Mouse (Mus musculus) ZHBTc4 (cell line): Measurements from ENCODE around the gene Sox8.

Source experiments
- DNase-seq: peaks from one replicate; pipeline ENCODE4 v3.0.0-alpha.2; 2011; ENCODE audit warnings: low read depth, low spot score

Gene Sox8

GRCm38 (mm10) chr17:25570648-25571452, at the start of gene Sox8:
Gene Sox8 (minus strand): TSS chr17:25570686.
- DNase-seq = peak; percentile 97

DNA sequence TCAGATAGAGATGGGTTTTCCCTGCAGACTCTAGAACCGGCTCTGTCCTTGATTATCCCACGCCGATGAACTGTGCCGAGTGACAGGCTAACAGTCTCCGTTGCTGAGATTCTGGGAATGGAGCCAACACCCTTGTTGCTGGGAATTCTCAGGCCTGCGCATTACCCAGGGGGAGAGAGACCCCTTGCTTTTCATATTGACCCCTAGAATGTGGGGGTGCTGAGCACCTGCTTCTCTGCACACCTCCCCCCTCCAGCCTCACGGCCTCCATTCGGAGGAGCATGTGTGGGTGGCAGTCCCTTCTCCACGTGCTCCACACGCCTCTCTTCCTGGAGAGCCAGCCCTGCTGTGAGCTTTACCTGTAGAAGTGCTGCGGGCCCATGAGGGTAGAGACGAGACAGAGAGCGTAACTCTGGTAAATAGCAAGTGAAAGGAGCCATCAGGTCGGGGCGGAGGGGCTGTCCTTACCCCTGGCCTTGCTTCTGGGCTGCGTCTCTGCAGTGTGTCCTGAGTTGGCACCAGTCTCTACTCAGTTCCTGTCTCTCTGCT, 48.1 kb upstream of the Sox8 start:
- DNase-seq = peak; percentile 18

DNA sequence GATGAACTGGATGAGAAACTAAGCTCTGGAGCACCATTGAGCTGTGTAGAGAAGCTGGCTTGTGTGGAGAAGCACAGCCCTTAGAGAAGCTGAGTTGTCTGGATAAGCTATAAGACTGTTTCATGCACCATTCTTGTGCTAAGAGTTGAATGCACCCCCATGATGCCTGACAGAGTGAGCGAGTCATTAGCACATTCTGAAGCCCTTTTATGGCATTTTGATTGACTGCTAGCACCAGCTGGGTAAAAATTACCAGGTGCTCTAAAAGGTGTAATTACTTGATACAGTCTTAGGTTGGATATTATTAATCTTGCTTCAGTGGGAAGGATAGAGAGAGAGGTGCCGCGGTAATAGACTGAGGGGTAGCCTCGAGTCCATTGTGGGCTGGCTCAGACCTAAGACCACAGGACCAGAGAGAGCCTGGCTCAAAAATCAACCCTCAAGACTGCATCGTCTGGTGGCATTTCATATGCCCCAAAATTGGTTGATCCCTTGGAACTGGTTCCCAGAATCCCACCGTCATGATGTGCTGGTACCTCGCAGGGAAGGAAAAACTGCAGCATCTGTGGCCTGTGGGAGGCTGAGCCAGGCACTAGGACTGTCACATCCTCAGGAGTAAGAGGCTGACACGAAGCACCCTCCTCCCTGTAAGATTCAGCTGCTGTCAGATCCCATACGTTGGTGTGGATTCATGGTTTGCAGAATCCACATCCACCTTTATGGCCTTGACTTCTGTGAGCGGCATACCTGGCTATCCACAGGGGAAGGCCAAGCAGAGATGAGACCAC, 44.4 kb upstream of the Sox8 start:
- no peak for DNase-seq

- DNase-seq = peak; percentile 24
Measured at GRCm38 (mm10) chr17:25613323-25613722, 42.8 kb upstream of the Sox8 start.

GRCm38 (mm10) chr17:25612537-25612936, 42.1 kb upstream of the Sox8 start:
- peak; percentile 36 for DNase-seq

- DNase-seq = no peak
Measured at GRCm38 (mm10) chr17:25610151-25610550, 39.7 kb upstream of the Sox8 start.

GRCm38 (mm10) chr17:25609506-25609828, 39.0 kb upstream of the Sox8 start:
- no peak for DNase-seq

DNA sequence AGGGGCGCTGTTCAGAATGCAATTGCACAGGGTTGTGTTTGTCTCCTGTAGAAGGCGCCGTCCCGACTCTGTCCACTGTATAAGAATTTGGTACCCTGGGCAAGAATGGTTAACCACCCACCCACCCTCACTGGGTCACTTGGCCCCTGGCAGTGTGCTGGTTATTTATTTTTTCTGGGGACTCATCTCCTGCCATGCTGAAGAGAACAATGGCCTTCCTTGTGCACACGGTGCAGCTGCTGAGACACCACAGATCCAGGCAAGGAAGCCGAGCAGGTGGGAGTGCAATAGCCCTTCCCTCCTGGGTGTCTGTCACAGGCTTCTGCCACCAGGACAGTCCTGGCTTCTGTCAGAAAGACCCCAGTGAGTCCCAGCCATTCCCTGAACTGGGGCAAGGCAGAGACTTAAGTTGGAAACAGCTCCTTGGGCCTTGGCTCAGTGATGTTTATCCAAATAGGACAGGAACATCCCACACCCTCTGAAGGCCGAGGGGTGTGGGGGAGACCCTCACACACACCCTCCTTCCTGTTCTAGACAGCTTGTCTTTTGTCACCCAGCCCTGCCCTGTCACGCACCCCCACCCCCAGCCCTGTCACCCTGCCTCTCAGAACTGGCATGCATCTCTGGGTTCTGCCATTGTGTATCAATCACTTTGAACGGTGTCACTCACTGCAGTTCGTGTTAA, 38.5 kb upstream of the Sox8 start:
- DNase-seq = no peak

DNA sequence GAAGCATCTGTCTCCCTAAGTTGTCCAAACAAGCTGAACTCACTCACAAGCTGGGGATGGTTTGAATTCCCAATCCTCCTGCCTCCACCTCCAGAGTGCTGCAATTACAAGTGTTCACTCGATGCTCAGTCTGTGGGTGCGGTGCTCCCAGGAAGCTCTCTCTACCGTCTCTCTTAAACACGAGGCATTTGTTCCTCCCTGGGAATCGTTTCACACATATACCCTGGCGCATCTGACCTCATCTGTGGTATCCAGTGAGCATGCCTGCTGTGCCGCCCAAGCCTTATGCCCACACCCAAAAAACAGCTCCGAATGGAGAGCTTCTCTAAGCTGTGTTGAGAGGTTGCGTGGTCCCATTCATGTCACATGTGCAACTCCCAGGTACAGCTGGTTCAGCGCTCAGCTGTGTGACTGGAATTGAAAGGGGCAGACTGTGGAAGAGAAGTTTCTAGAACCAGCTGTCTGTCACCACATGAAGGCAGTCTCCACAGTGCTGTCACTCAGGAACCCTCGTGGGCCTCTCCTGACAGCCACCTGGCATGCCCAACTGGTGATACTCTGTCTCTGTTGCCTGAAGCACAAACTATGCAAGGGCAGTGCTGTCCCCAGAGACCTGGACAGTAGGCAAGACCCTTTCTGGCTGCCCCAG, 37.8 kb upstream of the Sox8 start:
- no peak for DNase-seq

DNA sequence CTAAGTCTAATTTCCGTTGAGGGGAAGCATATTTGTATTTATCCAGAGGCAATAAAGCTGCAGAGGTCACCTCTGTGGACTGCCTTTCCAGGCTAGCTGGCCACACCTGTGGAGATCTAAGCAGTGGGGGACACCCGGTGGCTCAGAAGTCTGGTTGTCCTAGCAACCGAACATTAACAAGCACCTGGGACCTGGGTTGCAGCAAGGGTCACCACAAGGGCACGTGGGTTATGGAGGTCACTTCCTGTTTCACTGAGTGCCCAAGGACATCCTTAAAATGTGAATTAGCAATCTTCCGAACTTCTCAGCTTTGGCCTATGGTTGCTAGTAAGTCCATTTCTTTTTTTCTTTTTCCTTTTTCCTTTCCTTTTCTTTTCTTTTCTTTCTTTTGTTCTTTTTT, 33.7 kb upstream of the Sox8 start:
- no peak for DNase-seq

DNA sequence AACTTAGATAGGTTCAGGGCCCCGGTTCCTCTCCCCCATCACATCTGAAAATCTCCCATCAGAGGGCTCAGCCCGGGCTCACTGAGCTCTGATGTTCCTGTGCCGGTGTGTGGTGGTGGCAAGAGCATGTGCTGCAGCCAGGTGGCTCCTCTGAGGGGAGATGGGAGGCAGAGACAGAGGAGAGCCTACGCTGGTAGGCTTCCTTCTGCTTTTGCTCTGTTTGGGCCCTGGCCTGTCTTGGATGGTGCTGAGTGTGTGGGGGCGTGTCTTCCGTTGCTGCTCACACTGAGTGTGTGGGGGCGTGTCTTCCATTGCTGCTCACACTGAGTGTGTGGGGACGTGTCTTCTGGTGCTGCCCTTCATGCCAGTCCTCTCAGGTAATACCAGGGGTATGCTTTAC, 31.9 kb upstream of the Sox8 start:
- no peak for DNase-seq

DNA sequence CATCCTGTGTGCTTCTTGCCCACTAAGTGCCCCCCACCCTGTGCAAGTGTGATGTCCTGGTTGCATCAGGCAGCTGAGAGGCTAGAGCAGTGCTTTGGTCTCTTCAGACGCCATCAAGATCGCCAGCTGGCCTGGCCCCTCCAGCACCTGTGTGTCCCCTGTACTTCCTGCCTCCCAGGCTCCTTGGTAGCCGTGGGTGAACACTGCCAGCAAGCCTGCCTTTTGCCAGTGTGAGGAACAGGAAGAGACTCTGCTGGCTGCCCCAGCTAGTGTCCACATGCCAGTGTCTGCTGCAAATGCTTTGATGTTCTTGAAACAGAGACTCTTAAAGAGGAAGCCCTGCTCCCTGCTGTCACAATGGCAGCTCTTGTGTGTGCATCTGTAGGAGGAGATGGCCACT, 27.1 kb upstream of the Sox8 start:
- no peak for DNase-seq

DNA sequence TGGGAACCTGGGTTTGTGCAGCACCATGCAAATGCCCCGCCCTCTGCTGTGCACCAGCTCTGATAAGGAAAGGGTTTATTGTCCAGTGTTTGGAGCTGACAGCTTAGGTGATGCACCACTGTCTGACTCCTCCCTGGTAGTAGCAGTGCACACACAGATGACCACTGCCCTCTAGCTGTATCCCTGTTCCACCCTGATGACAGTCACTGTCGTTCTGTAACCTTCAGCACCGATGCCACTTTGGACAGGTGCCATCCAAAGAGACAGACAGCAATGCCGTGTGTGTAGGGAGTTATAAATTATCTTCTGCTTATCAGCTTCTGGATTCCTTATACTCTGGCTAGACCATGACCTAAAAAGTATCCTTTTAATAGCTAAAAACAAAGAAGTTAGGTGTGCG, 25.0 kb upstream of the Sox8 start:
- DNase-seq = no peak

DNA sequence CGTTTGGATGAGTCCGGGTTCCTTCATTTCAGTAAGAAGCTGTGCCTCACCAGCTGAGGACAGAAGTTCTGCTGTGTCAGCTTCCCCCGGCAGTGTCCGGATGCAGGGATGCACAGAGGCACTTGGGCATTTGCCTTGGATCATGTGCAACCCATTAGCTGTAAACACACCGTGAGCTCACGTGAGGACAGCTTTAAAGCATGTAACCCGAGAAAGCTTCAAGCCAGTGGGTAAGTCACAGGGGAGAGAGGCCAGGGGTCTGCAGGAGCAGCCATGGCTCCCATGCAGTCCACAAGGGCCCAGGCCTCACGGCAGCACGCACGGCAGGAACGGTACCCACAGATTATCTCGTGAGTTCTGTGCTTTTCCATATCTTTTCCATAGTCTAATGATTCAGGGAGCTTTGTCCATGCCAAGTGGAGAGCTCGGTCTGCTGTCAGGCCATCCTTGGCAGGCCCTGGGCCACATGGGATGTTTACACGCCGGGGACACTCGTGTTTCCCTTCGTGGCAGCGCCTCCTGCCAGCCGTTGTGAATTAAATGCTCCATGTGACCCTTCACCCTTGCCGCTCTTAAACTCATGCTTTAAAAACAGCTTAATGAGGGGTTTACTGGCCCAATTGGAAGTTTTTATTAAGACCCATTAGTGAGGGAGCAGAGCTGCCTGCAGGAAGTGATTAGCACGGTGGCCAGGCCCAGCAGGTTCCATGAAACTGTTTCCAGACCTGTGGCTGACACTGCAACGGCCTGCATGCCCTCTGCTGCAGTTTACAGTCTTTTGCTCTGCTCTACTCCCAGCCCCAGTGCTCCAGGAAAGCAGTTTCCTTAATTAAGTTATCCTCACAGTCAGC, 23.1 kb upstream of the Sox8 start:
- no peak for DNase-seq

DNA sequence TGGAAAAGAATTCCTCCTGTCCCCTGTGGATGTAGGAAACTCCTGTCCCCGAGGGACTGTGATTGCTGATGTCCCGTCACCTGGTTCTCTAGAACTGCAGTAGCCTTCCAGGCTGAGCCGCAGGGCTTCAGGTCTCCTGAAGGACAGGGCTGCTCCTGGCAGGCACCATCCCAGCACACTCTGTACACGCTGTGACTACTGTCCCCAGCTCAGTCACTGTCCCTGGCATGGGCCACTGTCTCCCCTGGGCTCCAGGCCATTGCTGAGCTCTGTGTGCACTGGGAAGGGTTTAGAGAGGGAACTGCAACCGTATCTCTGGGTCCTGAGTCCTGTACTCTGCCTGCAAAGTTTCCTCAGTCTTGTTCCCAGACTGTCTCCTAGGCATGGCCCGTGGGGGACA, 21.9 kb upstream of the Sox8 start:
- no peak for DNase-seq

DNA sequence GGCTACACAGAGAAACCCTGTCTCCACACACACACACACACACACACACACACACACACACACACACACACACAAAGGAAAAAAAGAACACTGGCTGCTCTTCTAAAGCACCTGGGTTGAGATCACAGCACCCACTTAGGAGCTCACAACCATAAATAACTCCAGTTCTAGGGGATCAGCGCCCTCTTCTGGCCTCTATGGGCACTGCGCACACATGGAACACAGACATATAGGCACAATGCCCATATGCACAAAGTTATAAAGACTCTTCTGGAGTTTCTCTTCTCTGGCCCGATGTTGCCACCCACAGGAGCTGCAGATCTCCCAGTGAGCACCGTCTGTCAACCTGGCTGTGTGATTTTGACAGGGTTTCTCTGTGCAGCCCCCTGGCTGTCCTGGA, 20.5 kb upstream of the Sox8 start:
- DNase-seq = peak; percentile 47

GRCm38 (mm10) chr17:25590068-25590467, 19.6 kb upstream of the Sox8 start:
- DNase-seq = no peak

DNA sequence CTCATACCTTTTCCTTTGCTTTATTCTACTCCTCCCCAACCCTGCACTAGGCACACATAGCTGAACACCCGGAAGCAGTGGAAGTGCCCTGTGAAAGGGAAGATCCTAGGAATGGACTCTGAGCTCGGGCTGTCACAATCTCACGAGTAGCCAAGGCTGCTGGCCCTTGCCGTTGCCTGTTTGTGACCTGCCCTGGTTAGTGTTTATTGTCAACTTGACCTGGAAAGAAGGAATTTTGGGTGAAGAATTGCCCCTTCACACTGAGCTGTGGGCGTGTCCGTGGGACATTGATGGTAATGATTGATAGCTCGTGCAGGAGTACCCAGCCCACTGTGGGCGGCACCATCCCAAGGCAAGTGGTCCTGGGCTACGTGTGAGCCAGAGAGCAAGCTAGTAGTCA, 14.2 kb upstream of the Sox8 start:
- DNase-seq = no peak

GRCm38 (mm10) chr17:25583858-25584257, 13.4 kb upstream of the Sox8 start:
- DNase-seq = no peak

DNA sequence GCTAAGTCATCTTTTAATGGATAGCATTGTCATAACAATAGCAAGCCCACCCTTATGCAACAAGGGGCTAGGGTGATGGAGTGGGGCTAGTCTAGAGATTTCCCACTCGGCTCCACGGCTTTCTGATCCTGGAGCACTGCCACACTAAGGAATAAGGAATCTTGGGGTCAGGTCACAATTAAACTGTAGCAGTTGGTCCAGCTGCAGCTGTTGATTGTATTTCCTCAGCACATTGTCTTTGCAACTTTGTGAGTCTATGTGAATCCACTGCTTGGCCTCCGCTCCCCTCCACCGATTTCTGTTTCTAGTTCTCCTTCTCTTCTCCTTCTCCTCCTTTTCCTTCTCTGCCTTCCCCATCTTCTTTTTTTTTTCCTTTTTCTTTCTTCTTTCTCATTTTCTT, 12.6 kb upstream of the Sox8 start:
- no peak for DNase-seq

- no peak for DNase-seq
Measured at GRCm38 (mm10) chr17:25582076-25582475, 11.6 kb upstream of the Sox8 start.
